Mouse (Mus musculus): ENCODE data around the gene Krt7. TPM values are rescaled to one million over a fixed set of nuclear protein-coding genes. Genes with fewer than 3 reads are reported as not detected.

Krt7 gene
- total RNA-seq, 2 experiments from 2014 or later, result not detected

Small RNA genes within 50 kb of the gene (microRNA-seq; reads per million reads assigned to microRNA genes)
- 1.6 to 2.5 reads per million in 2 experiments for gene Mir1941

Other genes with a start within 250 kb of the Krt7 start
- 10 to 100 TPM; 21.8 to 29.9 TPM for gene Acvr1b, start 237.0 kb upstream of the Krt7 start, total RNA-seq (2021)
- gene Grasp, start 186.9 kb upstream of the Krt7 start, total RNA-seq (2021), result 1 to 10 TPM; 8.3 to 9.4 TPM
- 10 to 100 TPM; 30.5 to 49.0 TPM for gene Nr4a1, start 156.8 kb upstream of the Krt7 start, total RNA-seq (2021)
- 10 to 100 TPM; 27.7 to 35.0 TPM for gene Atg101, start 126.8 kb upstream of the Krt7 start, total RNA-seq (2021)
- under 1 TPM; 0.22 to 0.29 TPM for gene 6030408B16Rik, start 117.8 kb upstream of the Krt7 start, total RNA-seq (2021)
- 1 to 10 TPM in 1 of 2 experiments, under 1 TPM in 1; 0.69 to 1.4 TPM for gene Krt80, start 40.9 kb upstream of the Krt7 start, total RNA-seq (2021)
- not detected for gene Krt87, start 27.8 kb downstream of the Krt7 start, total RNA-seq (2021)
- gene Krt88, start 36.7 kb downstream of the Krt7 start, total RNA-seq (2021), result not detected
- not detected for gene Krt81, start 52.7 kb downstream of the Krt7 start, total RNA-seq (2021)
- gene Krt86, start 62.4 kb downstream of the Krt7 start, total RNA-seq (2021), result not detected
- under 1 TPM in 1 of 2 experiments, not detected in 1; 0.14 TPM for gene Krt83, start 80.5 kb downstream of the Krt7 start, total RNA-seq (2021)
- gene Gm49425, start 106.2 kb downstream of the Krt7 start, total RNA-seq (2021), result not detected
- under 1 TPM in 1 of 2 experiments, not detected in 1; 0.08 TPM for gene Krt84, start 121.8 kb downstream of the Krt7 start, total RNA-seq (2021)
- not detected for gene Krt82, start 139.6 kb downstream of the Krt7 start, total RNA-seq (2021)
- gene Krt90, start 151.9 kb downstream of the Krt7 start, total RNA-seq (2021), result not detected
- gene Krt75, start 162.9 kb downstream of the Krt7 start, total RNA-seq (2021), result not detected
- gene Gm5414, start 217.1 kb downstream of the Krt7 start, total RNA-seq (2021), result not detected
- gene Gm5478, start 236.3 kb downstream of the Krt7 start, total RNA-seq (2021), result not detected